23 mouse cellular contexts compared by ENCODE assay signal in the genomic region with DNA sequence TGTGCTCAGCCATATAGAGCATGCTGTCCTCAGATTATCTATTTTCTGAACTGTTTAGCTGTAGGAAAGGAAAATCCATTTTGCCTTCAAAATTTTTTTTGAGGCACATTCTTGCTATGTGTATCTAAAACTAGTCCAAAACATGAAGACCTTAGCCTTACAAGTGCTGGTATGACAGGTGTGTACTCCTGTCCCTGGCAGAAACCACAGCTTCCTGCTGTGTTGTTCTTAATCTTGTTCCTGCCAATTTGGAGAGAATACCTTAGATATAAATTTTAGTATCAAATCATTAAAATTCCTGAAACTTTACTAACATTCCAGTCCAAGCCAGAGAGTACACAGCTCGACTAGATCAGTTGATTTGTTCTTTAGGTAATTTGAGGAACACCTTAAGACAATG.
DNase-seq lines count a peak whose midpoint lies in the region; ATAC-seq and TF ChIP-seq lines count a peak whose summit lies in the region.
"Had no signal": no experiment of that assay in that cellular context is flagged by ENCODE, and none has a peak within 500 bp of the region (broad histone marks: within the 10 kb centered on the region; RNA-seq: fewer than 3 reads in every experiment).

No protein-coding gene starts in this region.

- no peak overlapping the region for H3K4me3 ChIP-seq in cerebellum, adult 2 months (replicated peaks; ENCODE audit: insufficient read depth, low read depth, low read length)
- H3K4me3 ChIP-seq in kidney, adult 2 months (ENCODE audit: insufficient read depth, low read depth, low read length) = no peak overlapping the region
- H3K4me3 ChIP-seq: forebrain, embryonic 10.5 days; forebrain, embryonic 13.5 days; heart, adult 2 months; heart, embryonic 10.5 days; heart, embryonic 13.5 days; hindbrain, embryonic 12.5 days; hindbrain, embryonic 15.5 days had no signal

- no peak for TF ChIP-seq CTCF in cerebellum, adult 2 months (IDR thresholded peaks at IDR 0.05; ENCODE audit: borderline replicate concordance, insufficient read depth, low read depth, low read length)
- no peak for TF ChIP-seq CTCF in kidney, adult 2 months (conservative IDR thresholded peaks at IDR 0.05; ENCODE audit: insufficient read depth, insufficient read length, low read depth, low read length)

- no peaks in the 10 kb centered on the region for H3K36me3 ChIP-seq in kidney, adult 2 months (ENCODE audit: control insufficient read depth, insufficient read depth, low read length)
- H3K36me3 ChIP-seq: forebrain, embryonic 10.5 days; heart, embryonic 10.5 days; heart, embryonic 13.5 days; hindbrain, embryonic 12.5 days; hindbrain, embryonic 15.5 days had no signal

- no peaks in the 10 kb centered on the region; the same call in 1 of the 2 replicates for H3K4me1 ChIP-seq in cerebellum, adult 2 months (ENCODE audit: control insufficient read depth, insufficient read depth, low read length)
- no peaks in the 10 kb centered on the region for H3K4me1 ChIP-seq in kidney, adult 2 months (ENCODE audit: control insufficient read depth, insufficient read depth, low read length)
- H3K4me1 ChIP-seq: forebrain, embryonic 10.5 days; forebrain, embryonic 13.5 days; heart, embryonic 10.5 days; heart, embryonic 13.5 days; hindbrain, embryonic 12.5 days; hindbrain, embryonic 15.5 days had no signal

- no peak for TF ChIP-seq POLR2A in cerebellum, adult 2 months (IDR thresholded peaks at IDR 0.05; ENCODE audit: borderline replicate concordance, insufficient read depth, low read length)
- no peak for TF ChIP-seq POLR2A in kidney, adult 2 months (IDR thresholded peaks at IDR 0.05; ENCODE audit: low read depth, low read length)

- ATAC-seq in cerebellum, adult (ENCODE audit: insufficient number of reproducible peaks, low FRiP score, low TSS enrichment) = no peak
- ATAC-seq: forebrain, embryonic 13.5 days; forebrain, embryonic 16.5 days; intestine, postnatal 0 days had no signal

- H3K27ac ChIP-seq in cerebellum, adult 2 months (ENCODE audit: insufficient read depth, low read length) = no peak overlapping the region
- no peak overlapping the region for H3K27ac ChIP-seq in kidney, adult 2 months (ENCODE audit: insufficient read depth, low read depth, low read length)
- H3K27ac ChIP-seq: forebrain, embryonic 10.5 days; forebrain, embryonic 13.5 days; heart, adult 2 months; heart, embryonic 10.5 days; heart, embryonic 13.5 days; hindbrain, embryonic 12.5 days; hindbrain, embryonic 15.5 days had no signal

- H3K27me3 ChIP-seq in cerebellum, adult 2 months (ENCODE audit: control insufficient read depth, insufficient read depth, low read length) = no peaks in the 10 kb centered on the region
- no peaks in the 10 kb centered on the region for H3K27me3 ChIP-seq in kidney, adult 2 months (replicated peaks; ENCODE audit: control insufficient read depth, insufficient read depth, low read length)
- H3K27me3 ChIP-seq: forebrain, embryonic 13.5 days; heart, embryonic 13.5 days; hindbrain, embryonic 12.5 days; hindbrain, embryonic 15.5 days had no signal

- WGBS in cerebellum, adult 2 months = 40% methylated on average over 1 of the region's 1 CpGs
- WGBS in kidney, adult 2 months = 37% methylated on average over 1 of the region's 1 CpGs

- DNase-seq in cerebellum, adult 11 months = peak; percentile 34
- DNase-seq in cerebellum, adult 2 months = peak; percentile 40 to 73
- DNase-seq in cerebellum, adult 9-11 months = peak; percentile 64
- peak; percentile 52 to 66 for DNase-seq in cerebellum, postnatal 25 days
- DNase-seq in right cerebral cortex, postnatal 36 days (ENCODE audit: low spot score in 2 of 2) = no peak
- no peak for DNase-seq in adrenal gland, postnatal 4 days (ENCODE audit: low spot score in 2 of 2)
- DNase-seq in kidney, adult 2 months = no peak
- DNase-seq: adrenal gland, postnatal 10 days; adrenal gland, postnatal 36 days; gastrocnemius, postnatal 10 days; gastrocnemius, postnatal 36 days; heart, adult 2 months; heart, postnatal 14 days; kidney, adult 8-10 months had no signal

Comparison
In these comparisons a context has a peak if more than half of its experiments do, and no peak if none do; other contexts are left out.
1. DNase-seq: peak in cerebellum, adult 11 months (single experiment), cerebellum, adult 2 months (2 of 2), cerebellum, adult 9-11 months (single experiment) and cerebellum, postnatal 25 days (2 of 2); none in right cerebral cortex, postnatal 36 days (0 of 2), adrenal gland, postnatal 4 days (0 of 2) and kidney, adult 2 months (single experiment).